Mouse (Mus musculus): ENCODE results near the gene Hap1.

Gene Hap1

GRCm38 (mm10) chr11:100355972-100356818 is at the start of gene Hap1:
Gene Hap1, minus strand, starts transcription at chr11:100356128.
- no peak for DNase-seq (ENCODE audit: low spot score)

- no peak for DNase-seq (ENCODE audit: low spot score)
Measured at GRCm38 (mm10) chr11:100404456-100405074, 48.6 kb upstream of the Hap1 start.

- DNase-seq (ENCODE audit: low spot score) = no peak
Measured at GRCm38 (mm10) chr11:100403445-100404134, 47.7 kb upstream of the Hap1 start.

- no peak for DNase-seq (ENCODE audit: low spot score)
Measured at GRCm38 (mm10) chr11:100402682-100403081, 46.8 kb upstream of the Hap1 start.

GRCm38 (mm10) chr11:100402240-100402639 is 46.3 kb upstream of the Hap1 start:
- DNase-seq (ENCODE audit: low spot score) = no peak

GRCm38 (mm10) chr11:100400842-100401241 is 44.9 kb upstream of the Hap1 start:
- DNase-seq (ENCODE audit: low spot score) = no peak

GRCm38 (mm10) chr11:100399727-100400538 is 44.0 kb upstream of the Hap1 start:
- DNase-seq (ENCODE audit: low spot score) = no peak

GRCm38 (mm10) chr11:100399320-100399719 is 43.4 kb upstream of the Hap1 start:
- no peak for DNase-seq (ENCODE audit: low spot score)

GRCm38 (mm10) chr11:100398517-100398916 is 42.6 kb upstream of the Hap1 start:
- DNase-seq (ENCODE audit: low spot score) = no peak

GRCm38 (mm10) chr11:100397600-100398389 is 41.9 kb upstream of the Hap1 start, which contains the start of gene Jup:
Gene Jup, minus strand, starts transcription at chr11:100397763.
- peak; percentile 99 for DNase-seq (ENCODE audit: low spot score)

GRCm38 (mm10) chr11:100396886-100397599 is 41.1 kb upstream of the Hap1 start:
- DNase-seq (ENCODE audit: low spot score) = no peak

- DNase-seq (ENCODE audit: low spot score) = no peak
Measured at GRCm38 (mm10) chr11:100395861-100396631, 40.1 kb upstream of the Hap1 start.

- DNase-seq (ENCODE audit: low spot score) = no peak
Measured at GRCm38 (mm10) chr11:100395200-100395599, 39.3 kb upstream of the Hap1 start.

GRCm38 (mm10) chr11:100394353-100395074 is 38.6 kb upstream of the Hap1 start:
- DNase-seq (ENCODE audit: low spot score) = no peak

GRCm38 (mm10) chr11:100393733-100394132 is 37.8 kb upstream of the Hap1 start:
- no peak for DNase-seq (ENCODE audit: low spot score)

GRCm38 (mm10) chr11:100392958-100393357 is 37.0 kb upstream of the Hap1 start:
- no peak for DNase-seq (ENCODE audit: low spot score)

- no peak for DNase-seq (ENCODE audit: low spot score)
Measured at GRCm38 (mm10) chr11:100391884-100392345, 36.0 kb upstream of the Hap1 start.

GRCm38 (mm10) chr11:100391081-100391883 is 35.4 kb upstream of the Hap1 start:
- no peak for DNase-seq (ENCODE audit: low spot score)

Data from layer of hippocampus, adult 9-10 months (tissue).